ENCODE assay signal across 28 mouse cellular contexts in the genomic region with DNA sequence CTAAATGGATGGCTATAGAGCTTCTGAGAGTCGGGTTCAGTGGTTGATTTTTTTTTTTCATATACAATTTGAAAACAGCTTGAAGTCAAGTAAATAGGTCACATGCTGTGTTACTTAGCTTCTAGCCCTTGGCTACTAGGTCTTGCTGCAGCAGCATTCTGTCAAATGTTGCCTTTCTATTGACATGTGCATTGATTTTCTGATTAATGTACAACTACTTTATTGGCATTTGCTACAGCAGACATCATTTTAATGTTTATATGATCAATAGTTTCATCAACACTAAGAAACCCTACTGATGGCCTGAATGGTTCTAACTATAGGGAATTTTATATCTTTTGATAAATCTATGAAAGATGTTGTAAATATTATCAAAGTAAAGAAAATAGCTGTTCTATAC.
"Had no signal": no experiment of that assay in that cellular context is flagged by ENCODE, and none has a peak within 500 bp of the region (broad histone marks: within the 10 kb centered on the region; RNA-seq: fewer than 3 reads in every experiment).

No protein-coding gene starts in this region.

- H3K36me3 ChIP-seq: embryonic facial prominence, embryonic 10.5 days; embryonic facial prominence, embryonic 12.5 days; embryonic facial prominence, embryonic 13.5 days; embryonic facial prominence, embryonic 15.5 days; forebrain, embryonic 10.5 days; forebrain, embryonic 12.5 days; forebrain, embryonic 15.5 days had no signal

- H3K4me1 ChIP-seq: embryonic facial prominence, embryonic 10.5 days; embryonic facial prominence, embryonic 12.5 days; embryonic facial prominence, embryonic 13.5 days; embryonic facial prominence, embryonic 15.5 days; forebrain, embryonic 10.5 days; forebrain, embryonic 12.5 days; forebrain, embryonic 13.5 days; forebrain, embryonic 15.5 days had no signal

- DNase-seq: cerebellum, adult 2 months; cerebellum, adult 8-10 months; cerebellum, adult 9-10 months; cerebellum, adult 9-11 months; cerebellum, postnatal 10 days; cerebellum, postnatal 14 days; cerebellum, postnatal 25 days; cerebellum, postnatal 36 days; embryo, embryonic 11 days; forebrain, postnatal 0 days; gastrocnemius, adult 2 months; gastrocnemius, postnatal 10 days; gastrocnemius, postnatal 14 days; gastrocnemius, postnatal 25 days; gastrocnemius, postnatal 36 days; heart, adult 11 months; heart, adult 18-20 months had no signal

- H3K27me3 ChIP-seq: embryonic facial prominence, embryonic 12.5 days; embryonic facial prominence, embryonic 13.5 days; embryonic facial prominence, embryonic 15.5 days; forebrain, embryonic 12.5 days; forebrain, embryonic 13.5 days; forebrain, embryonic 15.5 days had no signal

- H3K4me2 ChIP-seq: embryonic facial prominence, embryonic 12.5 days; embryonic facial prominence, embryonic 13.5 days; embryonic facial prominence, embryonic 15.5 days; forebrain, embryonic 12.5 days; forebrain, embryonic 13.5 days; forebrain, embryonic 15.5 days had no signal

- H3K27ac ChIP-seq: embryonic facial prominence, embryonic 10.5 days; embryonic facial prominence, embryonic 12.5 days; embryonic facial prominence, embryonic 13.5 days; embryonic facial prominence, embryonic 15.5 days; forebrain, embryonic 10.5 days; forebrain, embryonic 12.5 days; forebrain, embryonic 13.5 days; forebrain, embryonic 15.5 days; gastrocnemius, adult 2 months had no signal

- H3K9me3 ChIP-seq: embryonic facial prominence, embryonic 10.5 days; embryonic facial prominence, embryonic 12.5 days; embryonic facial prominence, embryonic 13.5 days; embryonic facial prominence, embryonic 15.5 days; forebrain, embryonic 10.5 days; forebrain, embryonic 12.5 days; forebrain, embryonic 13.5 days; forebrain, embryonic 15.5 days had no signal

- ATAC-seq: forebrain, embryonic 13.5 days; forebrain, embryonic 14.5 days; forebrain, embryonic 15.5 days; forebrain, embryonic 16.5 days; forebrain, postnatal 0 days had no signal

- H3K4me3 ChIP-seq: embryonic facial prominence, embryonic 10.5 days; embryonic facial prominence, embryonic 12.5 days; embryonic facial prominence, embryonic 13.5 days; embryonic facial prominence, embryonic 15.5 days; erythroblast, embryonic 14.5 days; forebrain, embryonic 10.5 days; forebrain, embryonic 12.5 days; forebrain, embryonic 13.5 days; forebrain, embryonic 15.5 days; gastrocnemius, adult 2 months had no signal

- H3K9ac ChIP-seq: embryonic facial prominence, embryonic 12.5 days; embryonic facial prominence, embryonic 13.5 days; embryonic facial prominence, embryonic 15.5 days; forebrain, embryonic 12.5 days; forebrain, embryonic 13.5 days; forebrain, embryonic 15.5 days; forebrain, postnatal 0 days had no signal
